Mouse (Mus musculus) G1E (cell line): ENCODE measurements around the gene Ddn.

Source experiments
- CTCF ChIP-seq: IDR thresholded peaks from 2 replicates; pipeline ENCODE4 v1.5.1; 2012; ENCODE audit warnings: low read depth, low read length, inconsistent platforms, mixed read lengths
- TAL1 ChIP-seq: conservative IDR thresholded peaks from 2 replicates; pipeline ENCODE4 v1.6.1; 2012; ENCODE audit warnings: low read depth, low read length, inconsistent platforms, mixed read lengths

DNA sequence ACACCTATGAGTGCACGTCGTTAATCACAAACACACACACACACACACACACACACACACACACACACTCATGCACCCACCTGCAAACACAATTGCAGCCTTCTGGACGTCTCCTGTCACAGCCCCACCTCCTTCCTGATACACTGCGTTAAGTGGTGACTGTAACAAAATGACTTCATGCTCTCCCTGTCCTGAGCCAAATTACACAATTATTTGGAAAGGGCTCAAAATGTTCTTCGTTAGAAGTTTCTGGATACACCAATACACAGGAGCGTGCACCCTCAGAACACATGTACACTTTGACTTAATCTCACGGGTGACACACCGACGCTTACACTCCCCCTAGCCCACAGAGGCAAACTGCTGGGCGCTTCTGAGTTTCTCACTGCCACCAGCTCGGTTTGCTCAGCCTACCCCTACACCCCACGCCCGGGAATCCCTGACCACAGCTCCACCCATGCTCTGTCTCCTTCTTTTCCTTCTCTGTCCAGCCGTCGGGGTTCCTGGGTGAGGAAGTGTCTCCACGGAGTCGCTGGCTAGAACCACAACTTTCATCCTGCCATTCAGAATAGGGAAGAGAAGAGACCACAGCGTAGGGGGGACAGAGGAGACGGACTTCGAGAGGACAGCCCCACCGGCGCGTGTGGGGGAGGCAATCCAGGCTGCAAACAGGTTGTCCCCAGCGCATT lies 20.2 kb downstream of the Ddn start:
- TF ChIP-seq CTCF (no peak; the same call in 1 of the 2 replicates), TAL1 (no peak)
